Mouse (Mus musculus) megakaryocyte, embryonic 14.5 days (primary cell): ENCODE data around the gene Homer1. TPM values are rescaled to one million over a fixed set of nuclear protein-coding genes. Genes with fewer than 3 reads are reported as not detected.

Experiments
- H3K27me3 ChIP-seq: replicated peaks from 2 replicates; pipeline ENCODE3; 2012; ENCODE audit warnings: inconsistent platforms
- H3K36me3 ChIP-seq: replicated peaks from 2 replicates; pipeline ENCODE3; 2012; ENCODE audit warnings: low read length, inconsistent platforms, mixed read lengths
- H3K4me1 ChIP-seq: 2 replicates; pipeline ENCODE4 v1.6.1; 2012; ENCODE audit warnings: inconsistent platforms
- H3K4me3 ChIP-seq: replicated peaks from 2 replicates; pipeline ENCODE3; 2012; ENCODE audit warnings: moderate library complexity, mild to moderate bottlenecking, inconsistent platforms
- H3K9me3 ChIP-seq: 2 replicates; pipeline ENCODE4 v1.6.1; 2012; ENCODE audit warnings: inconsistent platforms
- FLI1 ChIP-seq: IDR thresholded peaks from 2 replicates; pipeline ENCODE4 v1.6.1; 2012; ENCODE audit warnings: low read length, inconsistent platforms, mixed read lengths
- GATA1 ChIP-seq: IDR thresholded peaks from 3 replicates; pipeline ENCODE4 v1.6.1; 2012; ENCODE audit warnings: mixed read lengths, low read length, inconsistent platforms, borderline replicate concordance
- polyA plus RNA-seq: library from polyadenylated mRNA; stranded (reverse); fragments of >175 nt; gene quantifications from 2 replicates; pipeline ENCODE4 v1.2.3, GENCODE M21; 2012; ENCODE audit warnings: low replicate concordance; ENCODE audit not compliant: insufficient read depth

Homer1 gene
- 1.1 and 2.0 TPM in 2 replicates for polyA plus RNA-seq

DNA sequence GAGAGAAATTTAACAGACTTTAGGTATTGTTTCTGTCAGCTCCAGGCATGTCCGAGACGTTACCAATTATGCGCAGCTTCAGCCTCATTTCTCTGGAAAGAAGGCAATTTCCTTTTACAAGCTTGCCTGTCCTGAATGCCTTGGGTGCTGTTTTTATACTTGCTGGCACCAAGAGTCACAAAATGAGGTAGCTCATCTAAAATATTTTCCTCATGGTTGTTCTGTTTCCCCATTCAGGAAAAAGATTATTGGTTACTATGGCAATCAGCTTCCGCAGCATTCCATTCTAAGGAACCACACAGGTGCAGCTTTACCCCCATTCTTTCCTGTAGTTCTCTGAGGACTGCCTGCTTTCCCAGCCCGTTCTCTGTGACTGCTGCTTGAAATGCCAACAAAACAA, at the start of gene Homer1:
Homer1 (plus strand) TSS at position 320 of the 400 bp plus-strand sequence.
- no peaks in the 10 kb centered on the region for H3K9me3 ChIP-seq
- TF ChIP-seq FLI1 (no peak), GATA1 (no peak)
- H3K36me3 ChIP-seq = no peaks in the 10 kb centered on the region
- no peak within 1 kb of the TSS for H3K4me3 ChIP-seq
- no peaks in the 10 kb centered on the region for H3K27me3 ChIP-seq
- peaks cover 26% of the 10 kb centered on the region for H3K4me1 ChIP-seq

DNA sequence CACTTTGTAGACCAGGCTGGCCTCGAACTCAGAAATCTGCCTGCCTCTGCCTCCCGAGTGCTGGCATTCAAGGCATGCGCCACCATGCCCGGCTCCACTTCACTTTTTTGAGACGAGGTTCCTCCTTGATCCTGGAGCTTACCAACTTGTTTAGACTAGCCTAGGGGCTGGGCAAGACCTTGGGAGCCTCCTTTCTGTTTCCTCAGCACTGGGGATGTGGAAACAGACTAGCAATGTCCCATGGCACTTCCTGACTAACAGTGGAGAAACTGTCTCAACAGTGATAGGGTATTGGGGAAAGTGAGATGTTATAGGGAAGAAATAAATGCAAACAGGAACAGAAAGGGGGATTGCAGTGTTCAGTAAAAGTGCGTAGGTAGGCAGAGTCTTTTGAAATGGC, 47.7 kb upstream of the Homer1 start:
- H3K4me1 ChIP-seq = peaks cover 6% of the 10 kb centered on the region; the same call in 1 of the 2 replicates
- no peaks in the 10 kb centered on the region for H3K9me3 ChIP-seq
- no peak overlapping the region for H3K4me3 ChIP-seq
- no peak for TF ChIP-seq FLI1
- no peak for TF ChIP-seq GATA1
- H3K36me3 ChIP-seq = no peaks in the 10 kb centered on the region
- H3K27me3 ChIP-seq = no peaks in the 10 kb centered on the region

DNA sequence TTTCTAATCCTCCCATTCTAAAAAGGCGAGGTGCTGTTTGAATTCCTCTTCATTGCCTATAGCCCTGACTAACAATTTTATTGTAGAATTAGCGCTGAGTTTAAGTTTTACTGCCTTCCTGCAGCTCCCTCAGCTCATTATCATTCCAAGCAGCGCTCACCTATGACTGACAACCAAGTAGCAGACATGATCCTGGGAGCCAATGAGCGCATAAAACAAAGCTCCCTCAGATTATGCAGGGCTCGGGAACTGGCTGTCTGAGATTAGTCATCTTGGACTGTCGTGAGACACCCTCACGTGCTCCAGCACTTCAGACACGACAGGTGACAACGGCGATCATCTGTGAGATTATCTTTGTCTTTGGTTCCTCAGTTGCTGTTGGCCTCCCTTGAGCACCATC, 47.3 kb upstream of the Homer1 start:
- TF ChIP-seq FLI1 (no peak), GATA1 (no peak)
- Histone ChIP-seq H3K36me3 (no peaks in the 10 kb centered on the region), H3K4me3 (no peak overlapping the region), H3K4me1 (peaks cover 6% of the 10 kb centered on the region; the same call in 1 of the 2 replicates), H3K9me3 (no peaks in the 10 kb centered on the region), H3K27me3 (no peaks in the 10 kb centered on the region)

DNA sequence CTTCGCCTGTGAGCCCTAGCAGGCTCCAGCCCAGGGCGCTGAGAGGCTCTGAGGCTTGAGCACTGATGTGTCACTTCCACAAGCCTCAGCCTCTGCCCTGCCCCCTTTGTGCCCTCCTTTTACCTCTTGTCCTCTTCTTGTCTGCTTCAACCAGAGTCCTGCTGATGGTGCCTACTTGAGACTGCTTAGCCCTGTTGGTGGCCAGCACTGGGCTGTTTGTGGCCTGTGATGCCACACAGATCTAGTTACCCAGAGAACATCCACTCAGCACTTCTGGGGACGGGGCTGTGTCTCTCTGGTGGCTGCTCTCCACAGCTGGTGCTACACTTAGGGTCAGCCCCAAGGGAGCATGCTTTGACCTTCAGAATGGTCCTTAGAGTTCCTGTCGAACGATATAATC, 46.5 kb upstream of the Homer1 start:
- Histone ChIP-seq H3K9me3 (no peaks in the 10 kb centered on the region), H3K4me1 (peaks cover 6% of the 10 kb centered on the region; the same call in 1 of the 2 replicates), H3K4me3 (no peak overlapping the region), H3K36me3 (no peaks in the 10 kb centered on the region), H3K27me3 (no peaks in the 10 kb centered on the region)
- TF ChIP-seq FLI1 = no peak
- TF ChIP-seq GATA1 = no peak

GRCm38 (mm10) chr13:93267151-93267550, 32.3 kb upstream of the Homer1 start:
- Histone ChIP-seq H3K4me1 (no peaks in the 10 kb centered on the region), H3K4me3 (no peak overlapping the region), H3K36me3 (no peaks in the 10 kb centered on the region), H3K9me3 (peaks cover 8% of the 10 kb centered on the region), H3K27me3 (peaks cover 2% of the 10 kb centered on the region)
- no peak for TF ChIP-seq FLI1
- TF ChIP-seq GATA1 = no peak

DNA sequence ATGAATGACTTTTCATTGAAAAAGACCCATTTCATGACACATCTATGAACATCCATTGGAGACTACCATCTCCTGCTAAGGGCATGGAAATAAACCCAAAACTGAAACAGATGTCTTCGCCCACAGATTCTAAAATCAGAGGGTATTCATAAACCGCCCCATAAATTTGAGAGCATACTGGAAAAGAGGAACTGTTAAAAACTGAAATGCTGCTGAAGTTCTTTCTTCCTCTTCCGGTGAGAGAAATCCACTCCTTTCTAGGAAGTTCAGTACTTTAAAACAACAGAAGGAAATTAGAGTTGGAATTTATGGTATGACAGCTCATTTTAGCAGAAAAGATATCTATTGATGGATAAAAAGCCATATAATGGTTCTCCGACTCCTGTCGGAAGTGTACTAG, 1.1 kb downstream of the Homer1 start:
- Histone ChIP-seq H3K27me3 (no peaks in the 10 kb centered on the region), H3K4me3 (peak overlapping the region; percentile 57), H3K36me3 (no peaks in the 10 kb centered on the region), H3K4me1 (peaks cover 29% of the 10 kb centered on the region), H3K9me3 (no peaks in the 10 kb centered on the region)
- no peak for TF ChIP-seq GATA1
- no peak for TF ChIP-seq FLI1

GRCm38 (mm10) chr13:93301060-93301459, 1.6 kb downstream of the Homer1 start:
- Histone ChIP-seq H3K27me3 (no peaks in the 10 kb centered on the region), H3K9me3 (no peaks in the 10 kb centered on the region), H3K36me3 (no peaks in the 10 kb centered on the region), H3K4me3 (peak overlapping the region; percentile 57), H3K4me1 (peaks cover 33% of the 10 kb centered on the region)
- TF ChIP-seq GATA1 (no peak), FLI1 (no peak)

DNA sequence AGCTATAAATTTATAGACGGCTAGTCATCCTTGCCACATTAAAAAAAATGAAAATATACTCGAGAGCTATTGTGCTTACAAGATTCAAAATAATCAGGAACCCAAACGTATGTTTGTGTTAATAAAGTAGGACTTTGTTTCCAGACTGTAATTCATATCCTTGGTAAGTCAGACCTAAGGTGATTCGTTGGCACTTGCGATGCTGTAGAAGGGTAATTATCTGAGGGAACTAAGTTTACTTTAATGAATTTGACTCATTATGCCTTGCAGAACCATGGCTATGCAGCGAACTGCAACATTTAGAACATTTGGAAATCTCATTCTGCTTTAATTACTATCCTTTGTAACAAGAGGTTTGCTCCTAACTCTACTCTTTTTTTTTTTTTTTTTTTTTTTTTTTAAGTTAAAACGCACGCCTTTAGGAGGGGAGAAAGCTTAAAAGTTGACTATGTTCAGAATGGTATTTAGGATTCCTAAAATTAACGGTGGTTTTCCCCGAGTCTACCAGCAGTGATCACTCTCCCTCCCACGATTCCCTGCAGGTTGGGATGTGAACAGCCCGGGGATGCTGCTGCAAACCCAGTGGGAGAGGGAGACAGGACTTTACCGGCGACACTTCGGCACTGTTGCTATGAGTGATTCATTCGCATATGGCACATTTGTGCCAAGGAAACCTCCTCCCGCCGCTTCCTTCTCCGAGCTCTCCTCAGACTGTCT, 3.6 kb downstream of the Homer1 start:
- H3K27me3 ChIP-seq = no peaks in the 10 kb centered on the region
- H3K36me3 ChIP-seq = no peaks in the 10 kb centered on the region
- peaks cover 34% of the 10 kb centered on the region for H3K4me1 ChIP-seq
- peak overlapping the region; percentile 96 for H3K4me3 ChIP-seq
- H3K9me3 ChIP-seq = no peaks in the 10 kb centered on the region
- TF ChIP-seq FLI1 = no peak
- TF ChIP-seq GATA1 = no peak

GRCm38 (mm10) chr13:93303563-93304250, 4.3 kb downstream of the Homer1 start:
- no peaks in the 10 kb centered on the region for H3K9me3 ChIP-seq
- no peak for TF ChIP-seq FLI1
- no peak for TF ChIP-seq GATA1
- no peaks in the 10 kb centered on the region for H3K36me3 ChIP-seq
- H3K4me3 ChIP-seq = peak overlapping the region; percentile 96
- H3K4me1 ChIP-seq = peaks cover 34% of the 10 kb centered on the region
- H3K27me3 ChIP-seq = no peaks in the 10 kb centered on the region
